Mouse (Mus musculus) spleen, postnatal 4 days (tissue): ENCODE data around the gene Rab11fip3.

Source experiments
- DNase-seq, 2 experiments: peaks; one replicate each; pipeline ENCODE4 v3.0.0; 2022; ENCODE audit warnings: low spot score in 2 of 2

Rab11fip3 gene

DNA sequence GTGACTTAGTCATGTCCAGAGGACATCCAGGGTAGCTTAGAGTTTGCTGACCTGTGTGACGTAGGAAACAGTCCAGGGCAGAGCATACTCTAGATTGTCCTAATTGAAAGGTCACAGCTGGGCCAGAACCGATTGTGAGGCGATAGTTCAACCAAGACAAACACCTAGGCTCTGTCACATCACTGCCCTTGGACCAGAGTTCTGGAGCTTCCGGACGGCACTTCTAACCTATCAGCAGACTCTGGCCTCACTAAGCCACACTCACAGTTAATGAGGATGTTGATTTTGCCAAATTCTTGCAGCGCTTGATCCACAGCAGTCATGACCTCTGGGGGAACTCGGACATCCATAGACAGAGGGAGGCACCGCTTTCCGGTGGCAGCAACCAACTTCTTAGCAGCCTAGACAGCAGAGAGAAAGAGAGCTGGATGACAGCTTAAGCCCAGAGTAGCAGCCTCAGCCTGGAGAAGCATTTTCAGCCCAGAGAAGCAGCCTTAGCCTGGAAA is 17.8 kb upstream of the Rab11fip3 start:
- DNase-seq, result peak in 1 of 2 experiments; percentile 52

DNA sequence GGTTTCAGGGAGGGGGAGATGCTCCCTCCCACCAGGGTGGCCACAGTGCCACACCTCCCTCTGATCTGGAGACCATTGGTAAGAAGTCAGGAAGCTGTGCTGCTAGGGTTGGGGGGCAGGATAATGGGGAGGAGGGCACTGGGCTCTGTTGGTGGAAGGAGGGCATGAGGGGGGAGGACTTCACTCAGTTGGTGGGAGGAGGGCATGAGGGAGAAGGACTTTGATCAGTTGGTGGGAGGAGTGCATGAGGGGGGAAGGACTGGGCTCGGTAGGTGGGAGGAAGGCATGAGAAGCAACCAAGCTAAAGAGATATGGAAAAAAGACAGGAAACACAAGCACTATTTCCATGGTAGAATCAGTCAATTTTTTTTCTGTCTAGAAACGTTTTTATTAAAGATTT is 11.5 kb upstream of the Rab11fip3 start:
- DNase-seq, result no peak

DNA sequence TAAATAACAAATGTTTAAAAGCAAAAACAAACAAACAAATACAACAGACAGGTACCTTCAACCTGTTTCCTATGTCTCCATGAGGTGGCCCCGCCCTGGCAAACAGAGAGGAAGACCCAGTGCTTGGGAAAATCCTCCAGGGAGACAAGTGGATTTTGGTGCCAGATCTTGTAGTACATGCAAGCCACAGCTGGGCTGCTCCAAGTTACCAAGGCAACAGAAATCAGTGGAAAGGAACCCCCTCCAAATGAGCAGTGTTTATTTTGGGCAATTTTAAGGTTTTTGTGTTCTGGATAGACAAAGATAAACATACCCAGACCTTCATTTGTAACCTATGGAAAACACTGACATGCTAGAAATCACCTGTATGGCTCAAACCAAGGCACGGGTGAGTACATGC is 9.5 kb upstream of the Rab11fip3 start:
- no peak for DNase-seq

DNA sequence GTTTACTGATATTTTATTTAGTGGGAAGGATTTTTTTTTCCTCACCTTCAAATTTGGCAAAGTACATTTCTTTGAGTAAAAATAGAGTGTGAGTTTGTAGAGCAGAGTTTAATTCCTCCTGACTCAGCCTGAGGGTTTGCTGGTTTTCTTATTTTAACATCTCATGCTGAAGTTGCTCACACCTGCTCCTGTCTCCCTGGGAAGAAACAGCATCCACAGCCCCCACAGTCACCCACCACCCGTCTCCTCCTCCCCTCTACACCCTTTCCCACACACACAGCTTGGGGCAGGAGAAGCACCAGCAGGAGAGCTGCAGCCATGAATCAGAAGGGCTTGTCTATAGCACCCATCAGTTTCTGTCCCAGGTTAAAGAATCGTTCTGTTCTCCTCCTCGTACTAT is 5.9 kb upstream of the Rab11fip3 start:
- DNase-seq, result no peak

DNA sequence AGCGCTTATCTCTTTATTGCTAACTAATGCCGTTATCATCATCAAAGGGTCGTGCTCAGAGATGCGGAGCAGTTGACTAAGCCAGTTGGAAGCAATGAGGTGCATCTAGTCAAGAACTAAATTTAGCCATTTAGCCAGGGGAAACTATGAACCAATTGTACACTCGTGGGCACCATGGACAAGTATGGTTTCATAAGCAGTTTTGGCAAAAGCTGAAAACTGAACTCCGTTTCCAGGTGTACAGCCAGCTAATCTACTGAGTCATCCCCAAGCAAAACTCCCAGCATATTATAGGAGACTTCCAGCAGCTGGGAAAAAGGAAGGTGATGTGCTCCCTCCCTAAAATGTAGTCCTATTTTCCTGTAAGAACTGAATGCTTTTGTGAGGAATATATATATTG is 781 bp upstream of the Rab11fip3 start:
- no peak for DNase-seq

DNA sequence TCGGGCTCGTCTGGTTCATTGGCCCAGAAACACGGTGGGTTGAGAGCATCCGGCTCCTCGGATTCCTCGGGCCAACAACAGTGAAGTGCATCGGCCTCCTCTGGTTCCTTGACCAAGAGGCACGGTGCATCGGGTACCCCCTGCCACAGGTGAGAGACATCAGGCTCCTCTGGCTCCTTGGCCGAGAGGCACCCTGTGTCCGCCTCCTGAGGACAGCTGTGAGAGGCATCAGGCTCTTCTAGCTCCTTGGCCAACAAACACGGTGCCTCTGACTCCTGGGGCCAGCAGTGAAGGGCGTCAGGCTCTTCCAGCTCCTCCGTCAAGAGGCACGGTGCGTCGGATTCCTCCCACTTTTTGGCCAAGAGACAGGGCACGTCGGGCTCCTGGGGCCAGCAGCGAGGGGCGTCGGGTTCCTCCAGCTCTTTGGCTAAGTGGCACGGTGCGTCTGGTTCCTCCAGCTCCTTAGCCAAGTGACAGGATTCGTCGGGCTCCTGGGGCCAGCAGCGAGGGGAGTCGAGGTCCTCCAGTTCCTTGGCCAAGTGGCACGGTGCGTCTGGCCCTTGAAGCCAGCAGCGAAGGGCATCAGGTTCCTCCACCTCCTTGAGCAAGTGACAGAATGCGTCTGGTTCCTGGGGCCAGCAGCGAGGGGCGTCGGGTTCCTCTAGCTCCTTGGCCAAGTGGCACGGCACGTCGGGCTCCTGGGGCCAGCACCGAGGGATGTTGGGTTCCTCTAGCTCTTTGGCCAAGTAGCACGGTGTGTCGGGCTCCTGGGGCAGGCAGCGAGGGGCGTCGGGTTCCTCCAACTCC is 1.1 kb downstream of the Rab11fip3 start:
- no peak for DNase-seq

DNA sequence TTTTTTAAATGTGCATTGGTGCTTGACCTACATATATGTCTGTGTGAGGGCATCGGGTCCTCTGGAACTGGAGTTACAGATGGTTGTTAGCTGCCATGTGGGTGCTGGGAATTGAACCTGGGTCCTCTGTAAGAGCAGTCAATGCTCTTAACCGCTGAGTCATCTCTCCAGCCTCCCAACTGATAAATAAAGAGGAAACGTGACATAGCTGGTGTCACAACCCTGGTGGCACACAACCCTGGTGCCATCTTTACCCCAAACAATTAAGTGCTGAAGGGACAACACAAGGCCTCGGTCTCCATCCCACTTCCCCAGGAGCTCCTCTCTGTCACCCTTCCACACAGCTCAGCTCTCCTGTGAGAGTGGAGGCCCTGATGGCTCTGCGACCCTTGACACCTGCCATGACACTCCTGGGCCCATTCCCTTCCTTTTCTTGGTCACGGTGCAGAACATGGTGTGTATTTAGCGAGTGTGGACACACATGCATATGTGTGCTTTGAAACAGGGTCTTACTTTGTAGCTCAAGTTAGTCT is 2.8 kb downstream of the Rab11fip3 start:
- no peak for DNase-seq

DNA sequence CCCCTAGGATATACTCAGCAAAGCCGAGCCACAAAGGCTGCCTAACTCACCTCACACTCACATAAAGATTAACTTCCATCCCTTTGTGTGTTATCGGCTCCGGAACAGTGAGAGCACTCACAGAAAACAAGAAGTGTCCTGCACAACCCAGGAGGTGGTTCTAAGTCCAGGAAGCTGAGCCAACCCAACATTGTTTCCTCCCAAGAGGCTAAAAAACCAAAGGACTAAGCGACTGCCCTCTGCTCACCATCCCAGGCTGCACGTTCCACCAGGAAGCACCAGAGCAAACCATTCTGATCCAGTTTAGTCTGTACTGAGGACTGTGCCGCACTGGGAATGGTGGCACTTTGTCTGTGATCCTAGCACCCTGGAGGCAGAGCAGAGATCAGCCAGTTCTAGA is 4.4 kb downstream of the Rab11fip3 start:
- no peak for DNase-seq

DNA sequence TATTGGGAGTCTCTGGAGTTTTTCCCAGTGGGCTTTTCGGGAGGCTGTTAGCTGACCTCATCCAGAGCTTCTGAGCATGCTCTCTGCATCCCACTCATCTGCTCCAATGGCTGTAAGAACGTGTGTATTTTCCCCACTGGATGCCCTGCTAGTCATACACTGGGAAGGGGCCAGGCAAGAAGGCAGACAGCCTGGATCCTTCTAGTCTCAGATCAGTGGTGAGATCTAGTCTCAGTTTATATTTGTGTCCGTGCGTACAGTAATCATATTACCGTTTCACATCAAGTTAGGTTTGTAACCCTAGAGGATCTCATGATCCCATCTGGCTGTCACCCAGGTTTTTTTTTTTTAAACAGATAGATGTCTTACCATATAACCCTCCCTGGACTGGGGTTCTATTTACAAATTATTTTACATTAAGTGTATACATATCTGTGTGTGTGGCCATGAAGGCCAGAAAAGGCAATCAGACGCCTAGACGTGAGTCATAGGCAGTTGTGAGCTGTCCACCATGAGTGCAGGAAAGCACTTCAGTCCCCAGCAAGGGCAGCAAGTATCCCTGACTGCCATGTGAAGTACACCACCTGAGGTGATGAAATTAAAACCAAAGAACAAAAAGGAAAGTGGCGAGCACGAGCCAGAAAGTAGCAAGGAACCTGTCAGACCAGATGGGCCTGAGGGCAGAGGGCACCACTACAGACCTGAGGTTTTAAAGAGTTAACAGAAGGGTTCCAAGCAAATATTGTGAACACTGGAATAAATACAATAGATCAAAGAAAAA is 11.4 kb downstream of the Rab11fip3 start:
- DNase-seq, result no peak

DNA sequence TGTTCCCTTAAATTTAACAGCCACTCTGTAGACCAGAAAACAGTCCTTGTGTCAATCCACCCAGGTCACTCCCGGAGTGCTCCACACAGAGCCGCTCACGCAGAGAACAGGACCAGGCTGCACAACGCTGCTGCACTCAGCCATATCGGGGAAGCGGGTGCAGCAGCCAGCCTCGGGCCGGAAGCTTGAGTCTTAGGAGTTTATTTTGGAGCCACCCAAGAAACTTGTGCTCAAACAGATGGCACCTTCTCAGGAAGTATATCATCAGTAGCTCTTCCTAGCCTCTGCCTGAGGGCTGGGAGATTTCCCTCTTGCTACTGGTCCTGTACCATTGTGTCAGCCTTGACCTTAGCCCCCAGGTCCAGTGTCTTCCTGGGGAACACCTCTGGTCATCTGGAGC is 12.1 kb downstream of the Rab11fip3 start:
- no peak for DNase-seq

DNA sequence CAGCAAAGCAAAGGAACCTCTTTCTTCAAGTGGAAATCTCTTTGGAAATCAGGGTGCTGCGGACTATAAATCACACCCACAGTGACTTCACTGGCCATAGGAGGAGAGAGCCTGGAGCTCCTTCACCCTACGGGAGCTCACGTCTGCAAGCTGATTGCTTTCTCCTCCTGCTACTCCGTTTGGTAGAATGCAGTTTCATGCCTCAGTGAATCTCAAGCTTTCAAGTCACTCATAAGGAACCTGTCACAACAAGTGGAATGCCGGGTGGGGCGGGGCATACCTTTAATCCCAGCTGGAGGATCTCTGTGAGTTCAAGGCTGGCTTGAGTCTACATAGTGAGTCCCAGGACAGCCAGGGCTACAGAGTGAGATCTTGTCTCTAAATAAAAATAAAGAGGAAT is 14.2 kb downstream of the Rab11fip3 start:
- no peak for DNase-seq

DNA sequence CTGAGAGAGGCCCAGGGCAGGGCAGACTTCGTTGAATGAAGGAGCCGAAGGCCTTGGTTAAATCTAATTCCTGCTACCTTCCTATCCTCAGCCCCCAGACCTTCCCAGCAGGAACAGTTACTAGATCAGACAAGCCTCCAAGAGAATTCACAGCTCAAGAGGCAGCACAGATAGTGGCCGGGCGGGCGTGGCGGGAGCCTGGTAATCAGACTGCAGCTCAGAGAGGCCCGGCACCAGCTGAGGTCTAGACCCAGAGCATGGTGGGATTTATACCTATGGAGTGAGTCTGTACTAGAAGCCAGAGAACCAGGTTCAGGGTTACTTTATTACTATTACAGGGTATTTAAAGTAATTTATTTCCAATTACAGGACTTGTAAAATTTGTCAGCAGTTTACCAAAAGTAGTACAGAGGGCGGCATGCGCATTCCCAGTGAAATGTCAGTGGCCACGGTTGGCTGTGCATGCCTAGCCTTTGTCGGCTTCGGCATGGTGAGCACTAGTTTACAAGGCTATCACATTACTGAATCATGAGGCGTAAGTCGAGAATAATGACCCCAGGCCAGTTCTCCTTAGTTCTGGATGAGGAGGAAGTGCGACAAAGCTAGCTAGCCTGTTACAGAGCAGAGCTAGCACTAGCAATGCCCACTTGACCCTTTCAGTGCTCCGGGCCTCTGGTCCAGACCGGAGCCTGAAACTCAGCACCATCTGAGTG is 15.1 kb downstream of the Rab11fip3 start:
- no peak for DNase-seq

DNA sequence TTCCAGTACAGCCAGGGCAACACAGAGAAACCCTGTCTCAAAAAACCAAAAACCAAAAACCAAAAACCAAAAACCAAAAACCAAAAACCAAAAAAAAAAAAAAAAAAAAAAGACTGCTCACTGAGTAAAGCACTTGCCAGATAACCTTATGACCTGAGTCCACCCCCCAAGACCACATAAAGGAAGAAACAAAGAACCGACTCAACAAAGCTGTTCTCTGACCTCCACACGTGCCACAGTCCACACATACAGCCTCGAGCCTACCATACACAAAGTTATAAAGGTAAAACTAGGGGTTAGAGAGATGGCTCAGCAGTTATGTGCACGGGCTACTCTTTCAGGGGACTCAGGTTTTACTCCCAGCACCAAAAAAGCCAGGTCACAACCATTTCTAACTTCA is 16.6 kb downstream of the Rab11fip3 start:
- no peak for DNase-seq

DNA sequence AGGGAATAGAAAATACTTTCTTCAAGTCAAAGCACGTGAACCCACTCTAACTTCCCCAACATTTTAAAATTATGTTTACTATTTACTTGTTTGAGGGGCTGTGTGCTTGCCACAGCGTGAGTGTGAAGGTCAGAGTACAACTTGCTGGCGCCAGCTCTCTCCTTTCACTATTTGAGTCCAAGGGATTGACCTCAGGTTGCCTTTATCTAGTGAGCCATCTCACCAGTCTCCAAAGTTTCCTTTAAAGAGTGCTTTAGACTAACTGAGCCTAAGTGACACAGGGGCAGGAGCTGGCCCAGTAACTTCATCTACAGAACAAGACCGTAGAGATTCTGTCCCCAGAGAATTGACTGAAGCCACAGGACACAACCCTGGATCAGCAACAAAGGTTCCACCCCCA is 17.3 kb downstream of the Rab11fip3 start:
- DNase-seq, result no peak

DNA sequence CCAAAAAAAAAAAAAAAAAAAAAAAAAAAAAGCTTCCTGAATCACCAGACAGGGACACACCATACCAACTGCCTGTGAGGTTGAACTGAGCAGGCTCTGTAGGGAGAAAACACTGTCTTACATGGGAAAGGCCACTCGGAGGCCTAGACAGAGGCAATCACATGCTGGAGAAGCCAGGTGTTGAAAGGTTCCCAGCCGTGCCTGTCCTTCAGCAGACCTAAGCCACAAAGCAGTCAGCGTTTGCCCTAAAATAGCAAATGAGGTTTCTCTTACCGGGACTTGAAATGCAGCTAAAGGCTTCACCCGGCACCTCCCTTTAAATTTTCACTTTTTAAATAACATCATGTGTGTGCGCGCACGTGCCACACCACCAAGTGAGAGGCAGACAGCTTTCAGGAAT is 21.2 kb downstream of the Rab11fip3 start:
- DNase-seq, result no peak

DNA sequence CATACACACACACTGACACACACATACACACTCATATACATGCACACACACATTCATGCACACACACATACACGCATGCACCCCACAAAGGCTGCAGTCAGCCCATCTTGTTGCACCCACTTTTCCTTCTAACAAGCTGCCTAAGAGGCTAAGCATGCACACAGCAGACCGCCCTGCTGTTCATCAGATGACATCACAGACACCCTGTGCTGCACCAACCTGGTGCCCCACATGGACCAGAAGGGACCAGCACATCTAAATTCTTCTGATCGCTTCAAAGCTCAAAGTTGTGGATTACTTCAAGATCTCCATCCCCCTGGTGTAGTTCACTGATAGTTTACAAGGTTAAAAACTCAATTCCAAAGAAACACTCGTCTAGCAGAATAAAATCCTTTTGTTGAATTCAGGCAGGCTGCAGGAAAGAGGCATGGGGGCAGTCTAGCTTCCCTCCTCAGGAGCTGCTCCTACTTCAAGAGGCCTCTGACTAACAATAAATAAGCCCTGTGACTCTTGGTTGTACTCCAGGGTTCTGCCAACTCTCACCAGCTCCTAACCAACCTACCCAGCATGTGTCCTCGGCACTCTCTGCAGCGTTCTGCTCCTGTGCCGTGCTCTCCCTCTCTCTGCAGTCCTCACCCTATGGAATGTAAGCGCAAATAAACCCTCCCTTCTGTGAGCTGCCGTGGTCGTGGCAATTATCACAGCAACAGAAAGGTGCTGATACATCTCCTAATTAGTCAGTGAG is 22.9 kb downstream of the Rab11fip3 start:
- DNase-seq, result no peak

DNA sequence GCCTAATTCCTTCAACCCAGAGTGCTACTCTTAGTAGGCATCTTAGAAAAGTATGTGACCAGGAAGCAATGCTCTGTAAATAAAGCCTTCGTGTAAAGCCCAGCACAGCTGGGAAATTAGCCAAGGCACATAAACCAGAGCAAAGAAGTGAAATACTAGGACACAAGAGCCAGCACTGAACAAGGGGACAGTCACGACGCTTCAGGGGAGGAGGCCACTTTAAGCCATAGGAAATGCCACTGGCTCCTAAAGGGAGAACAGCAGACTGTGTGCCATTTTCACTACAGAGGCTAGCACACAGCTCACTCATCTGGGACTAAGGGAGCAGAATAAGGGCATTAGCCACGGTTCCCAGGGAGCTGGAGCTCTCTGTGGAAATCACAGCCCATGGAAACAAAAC is 24.1 kb downstream of the Rab11fip3 start:
- no peak for DNase-seq

DNA sequence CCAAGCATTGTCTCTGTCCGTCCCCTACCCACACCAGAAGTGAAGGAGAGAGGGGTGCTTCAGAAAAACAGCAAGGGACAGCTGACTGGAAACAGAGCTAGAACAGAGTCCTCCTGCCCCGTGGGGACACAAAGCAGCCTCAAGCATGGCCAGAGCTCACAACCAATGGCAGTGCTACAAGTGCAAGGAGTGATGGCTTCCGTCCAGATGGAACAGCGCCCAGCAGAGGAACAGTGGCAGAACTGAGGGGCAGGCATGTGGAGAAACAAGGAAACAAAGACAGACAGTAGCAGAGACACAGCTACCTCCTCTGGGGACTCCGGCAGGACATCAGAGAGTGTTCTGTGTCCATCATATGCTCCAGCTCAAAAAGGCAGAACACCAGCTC is 26.1 kb downstream of the Rab11fip3 start:
- no peak for DNase-seq

DNA sequence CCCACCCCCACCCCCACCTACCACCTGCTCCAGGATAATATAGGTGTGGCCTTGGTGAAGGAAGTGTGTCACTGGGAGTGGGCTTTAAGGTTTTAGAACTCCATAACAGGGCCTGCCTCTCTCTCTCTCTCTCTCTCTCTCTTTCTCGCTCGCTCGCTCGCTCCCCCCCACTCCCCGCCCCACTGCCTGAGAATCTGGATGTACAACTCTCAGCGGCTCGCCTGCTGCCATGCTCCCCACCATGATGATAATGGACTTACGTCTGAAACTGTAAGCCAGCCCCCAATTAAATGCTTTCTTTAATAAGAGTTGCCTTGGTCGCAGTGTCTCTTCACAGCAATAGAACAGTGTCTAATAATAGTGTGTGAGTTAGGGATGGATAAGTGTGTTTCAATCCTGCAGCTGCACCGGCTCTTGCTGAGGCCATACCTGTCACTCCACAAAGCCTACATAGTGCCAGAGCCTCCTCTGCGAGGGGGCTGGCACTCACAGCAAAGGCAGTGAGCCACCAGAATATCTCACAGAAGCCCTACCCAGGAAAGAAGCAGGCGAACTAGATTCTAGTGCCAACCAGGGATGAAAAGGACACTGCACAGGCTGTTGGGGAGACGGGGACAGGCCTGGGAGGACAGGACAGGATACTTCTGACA is 26.6 kb downstream of the Rab11fip3 start:
- DNase-seq, result no peak

DNA sequence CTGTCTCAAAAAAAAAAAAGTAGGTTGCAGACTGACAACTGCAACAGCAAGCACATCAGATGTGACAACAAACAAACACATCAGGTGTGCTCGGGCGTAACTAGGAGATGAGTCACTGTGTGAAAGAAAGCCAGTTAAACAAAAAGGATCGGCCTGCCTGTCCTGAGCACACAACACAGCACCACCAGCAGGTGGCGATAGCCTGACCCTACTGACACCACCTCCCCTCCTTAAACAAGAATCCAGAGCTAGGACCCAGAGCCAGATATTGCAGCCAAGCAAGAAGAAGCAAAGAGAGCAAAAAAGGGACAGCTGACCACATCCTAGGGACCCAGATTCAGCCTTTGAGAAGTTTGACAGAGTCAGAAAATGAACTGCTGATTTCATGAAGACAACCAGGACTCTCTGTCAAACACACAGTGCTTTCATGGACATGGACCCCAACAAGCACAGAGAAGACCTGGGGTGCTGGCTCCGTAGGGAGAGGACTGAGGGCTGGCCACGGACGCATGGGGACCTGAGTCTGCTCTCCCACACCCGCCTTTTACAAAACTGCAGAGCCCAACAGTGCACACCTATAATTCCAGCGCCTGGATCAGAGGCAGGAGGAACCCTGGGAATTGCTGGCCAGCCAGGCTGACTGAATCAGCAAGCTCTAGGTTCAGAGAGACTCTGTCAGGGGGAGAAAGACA is 28.1 kb downstream of the Rab11fip3 start:
- peak; percentile 21 to 68 for DNase-seq
